Mouse (Mus musculus): ENCODE results near the gene Itpka. TPM values are rescaled to one million over a fixed set of nuclear protein-coding genes. Genes with fewer than 3 reads are reported as not detected.
A peak's percentile ranks its signal among the peaks of the same experiment; 100 is the strongest.

Itpka gene
- polyA plus RNA-seq, 1 experiment: 2.0 TPM

DNA sequence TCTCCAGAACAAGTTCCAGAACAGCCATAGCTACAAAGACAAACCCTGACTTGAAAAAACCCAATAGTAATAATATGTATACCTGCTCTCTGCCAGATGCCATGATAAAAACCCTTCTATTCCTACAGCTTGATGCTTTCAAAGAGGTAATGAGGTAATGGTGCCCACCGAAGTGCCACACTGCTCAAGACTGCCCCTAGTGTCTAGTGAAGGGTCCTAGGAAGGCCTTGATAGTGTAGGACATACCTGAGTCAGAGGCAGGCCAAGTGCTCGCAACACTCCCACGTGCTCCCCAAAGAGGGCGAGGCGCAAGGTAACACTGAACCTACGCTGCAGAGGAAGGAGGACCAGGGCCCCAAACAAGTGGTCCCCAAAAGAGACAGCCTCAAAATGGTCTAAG lies 25.1 kb downstream of the Itpka start:
- Histone ChIP-seq H3K27me3 (replicated peaks; ENCODE audit: control insufficient read depth, insufficient read depth, low read length) (no peaks in the 10 kb centered on the region), H3K4me3 (ENCODE audit: insufficient read depth, low read depth, low read length) (no peak overlapping the region), H3K4me1 (ENCODE audit: control insufficient read depth, insufficient read depth, low read length) (no peaks in the 10 kb centered on the region), H3K36me3 (ENCODE audit: control insufficient read depth, insufficient read depth, low read length) (no peaks in the 10 kb centered on the region; the same call in 1 of the 2 replicates), H3K27ac (ENCODE audit: insufficient read depth, low read depth, low read length) (no peak overlapping the region)
- no peak for DNase-seq
- TF ChIP-seq CTCF (conservative IDR thresholded peaks at IDR 0.05; ENCODE audit: insufficient read depth, insufficient read length, low read depth, low read length): peak; percentile 31; the same call in 1 of the 2 replicates
- TF ChIP-seq POLR2A (IDR thresholded peaks at IDR 0.05; ENCODE audit: low read depth, low read length): no peak
- WGBS: 92% methylated on average over 6 of the region's 6 CpGs

DNA sequence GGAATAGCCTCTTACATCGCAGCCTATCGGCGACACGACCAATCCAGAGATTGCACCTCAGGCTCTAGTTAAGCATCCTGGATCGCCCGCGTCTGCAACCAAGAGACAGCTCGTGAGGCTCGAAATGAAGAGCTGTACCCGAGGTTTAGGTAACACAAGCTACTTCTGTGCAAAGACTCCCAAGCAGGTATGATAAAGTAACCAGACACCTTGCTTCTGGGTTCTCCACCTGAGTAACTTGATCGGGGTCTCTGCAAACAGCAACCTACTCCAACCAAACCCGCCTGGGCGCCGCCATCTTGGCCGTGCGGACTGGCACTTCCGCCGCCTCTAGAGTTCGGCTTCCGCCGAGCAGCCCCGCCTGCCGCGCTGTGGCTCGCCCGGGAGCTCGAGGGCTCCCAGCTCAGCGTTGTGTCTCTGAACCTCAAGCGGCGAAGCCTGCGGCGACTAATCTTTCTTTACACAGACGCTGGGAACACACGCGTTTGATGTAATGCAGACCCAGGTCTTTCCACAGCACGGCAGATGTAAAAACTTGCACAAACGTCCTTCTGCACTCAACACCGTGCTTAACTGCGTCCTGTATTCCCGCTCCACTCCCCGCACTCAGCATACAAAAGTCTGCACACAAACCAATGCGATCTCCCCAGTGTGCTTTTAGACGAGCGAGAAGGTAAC lies 45.2 kb downstream of the Itpka start, which contains the start of gene Rpap1:
TSS of gene Rpap1 (minus strand) at position 332 of the 678 bp plus-strand sequence.
- 0 out of 2 replicates have a peak within 1 kb of the TSS, but pooled peaks have one; percentile 5 for H3K27ac ChIP-seq (ENCODE audit: insufficient read depth, low read depth, low read length)
- H3K36me3 ChIP-seq (ENCODE audit: control insufficient read depth, insufficient read depth, low read length): no peaks in the 10 kb centered on the region
- TF ChIP-seq POLR2A (IDR thresholded peaks at IDR 0.05; ENCODE audit: low read depth, low read length): peak; percentile 71
- TF ChIP-seq CTCF (conservative IDR thresholded peaks at IDR 0.05; ENCODE audit: insufficient read depth, insufficient read length, low read depth, low read length): no peak
- WGBS: under 1% methylated on average over 44 of the region's 44 CpGs
- no peaks in the 10 kb centered on the region for H3K27me3 ChIP-seq (replicated peaks; ENCODE audit: control insufficient read depth, insufficient read depth, low read length)
- no peaks in the 10 kb centered on the region for H3K4me1 ChIP-seq (ENCODE audit: control insufficient read depth, insufficient read depth, low read length)
- H3K4me3 ChIP-seq (ENCODE audit: insufficient read depth, low read depth, low read length): peak within 1 kb of the TSS; percentile 85
- DNase-seq: peak; percentile 85

DNA sequence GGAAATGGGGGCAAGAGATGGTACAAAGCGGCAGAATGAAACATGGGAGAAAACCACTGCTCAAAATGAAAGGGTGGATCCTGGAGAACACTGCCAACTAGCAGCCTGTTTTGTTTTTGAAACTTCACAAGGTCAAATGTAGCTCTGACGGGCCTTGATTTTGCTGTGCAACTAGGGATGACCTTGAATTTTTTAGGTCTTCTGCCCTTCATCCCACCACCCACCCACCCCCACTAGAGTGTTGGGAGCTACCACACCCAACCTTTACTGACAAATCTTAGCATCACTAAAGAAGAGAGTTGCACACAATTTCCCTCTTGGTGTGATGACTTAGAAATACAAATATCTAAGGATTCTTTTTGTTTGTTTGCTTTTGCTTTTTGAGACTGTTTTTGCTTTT lies 47.9 kb downstream of the Itpka start:
- Histone ChIP-seq H3K36me3 (ENCODE audit: control insufficient read depth, insufficient read depth, low read length) (no peaks in the 10 kb centered on the region), H3K27me3 (replicated peaks; ENCODE audit: control insufficient read depth, insufficient read depth, low read length) (no peaks in the 10 kb centered on the region; the same call in none of the 2 replicates), H3K4me3 (ENCODE audit: insufficient read depth, low read depth, low read length) (no peak overlapping the region), H3K4me1 (ENCODE audit: control insufficient read depth, insufficient read depth, low read length) (no peaks in the 10 kb centered on the region), H3K27ac (ENCODE audit: insufficient read depth, low read depth, low read length) (no peak overlapping the region)
- no peak for TF ChIP-seq CTCF (conservative IDR thresholded peaks at IDR 0.05; ENCODE audit: insufficient read depth, insufficient read length, low read depth, low read length)
- no peak for TF ChIP-seq POLR2A (IDR thresholded peaks at IDR 0.05; ENCODE audit: low read depth, low read length)
- WGBS: 87% methylated on average over 2 of the region's 2 CpGs
- DNase-seq: no peak

DNA sequence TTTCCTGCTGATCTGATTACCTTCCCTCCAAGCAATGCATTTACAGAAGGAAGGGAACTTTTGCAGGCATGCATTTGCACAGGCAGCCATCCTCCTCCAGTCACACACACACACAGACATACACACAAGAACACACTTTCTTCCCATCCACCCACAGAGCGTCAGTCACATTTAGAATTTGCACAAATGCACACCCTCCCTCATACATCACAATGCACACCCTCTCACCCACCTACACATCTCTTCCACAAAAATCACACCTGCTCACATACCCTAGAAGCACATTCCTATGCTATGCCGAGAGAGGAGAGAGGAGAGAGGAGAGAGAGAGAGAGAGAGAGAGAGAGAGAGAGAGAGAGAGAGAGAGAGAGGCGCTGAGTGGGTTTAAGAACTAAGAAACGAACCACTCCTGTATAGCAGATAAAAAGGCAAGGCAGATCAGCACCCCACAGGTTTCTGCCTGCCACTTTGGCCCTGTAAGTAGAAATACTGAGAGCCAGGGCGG lies 55.2 kb downstream of the Itpka start, which contains the start of gene Tyro3:
TSS of gene Tyro3 (plus strand) at position 455 of the 505 bp plus-strand sequence.
- Histone ChIP-seq H3K27ac (ENCODE audit: insufficient read depth, low read depth, low read length) (no peak within 1 kb of the TSS), H3K4me3 (ENCODE audit: insufficient read depth, low read depth, low read length) (no peak within 1 kb of the TSS), H3K4me1 (ENCODE audit: control insufficient read depth, insufficient read depth, low read length) (peaks cover 5% of the 10 kb centered on the region; the same call in 1 of the 2 replicates), H3K36me3 (ENCODE audit: control insufficient read depth, insufficient read depth, low read length) (no peaks in the 10 kb centered on the region), H3K27me3 (replicated peaks; ENCODE audit: control insufficient read depth, insufficient read depth, low read length) (no peaks in the 10 kb centered on the region; the same call in none of the 2 replicates)
- no peak for DNase-seq
- 86% methylated on average over 5 of the region's 5 CpGs for WGBS
- no peak for TF ChIP-seq POLR2A (IDR thresholded peaks at IDR 0.05; ENCODE audit: low read depth, low read length)
- no peak for TF ChIP-seq CTCF (conservative IDR thresholded peaks at IDR 0.05; ENCODE audit: insufficient read depth, insufficient read length, low read depth, low read length)

DNA sequence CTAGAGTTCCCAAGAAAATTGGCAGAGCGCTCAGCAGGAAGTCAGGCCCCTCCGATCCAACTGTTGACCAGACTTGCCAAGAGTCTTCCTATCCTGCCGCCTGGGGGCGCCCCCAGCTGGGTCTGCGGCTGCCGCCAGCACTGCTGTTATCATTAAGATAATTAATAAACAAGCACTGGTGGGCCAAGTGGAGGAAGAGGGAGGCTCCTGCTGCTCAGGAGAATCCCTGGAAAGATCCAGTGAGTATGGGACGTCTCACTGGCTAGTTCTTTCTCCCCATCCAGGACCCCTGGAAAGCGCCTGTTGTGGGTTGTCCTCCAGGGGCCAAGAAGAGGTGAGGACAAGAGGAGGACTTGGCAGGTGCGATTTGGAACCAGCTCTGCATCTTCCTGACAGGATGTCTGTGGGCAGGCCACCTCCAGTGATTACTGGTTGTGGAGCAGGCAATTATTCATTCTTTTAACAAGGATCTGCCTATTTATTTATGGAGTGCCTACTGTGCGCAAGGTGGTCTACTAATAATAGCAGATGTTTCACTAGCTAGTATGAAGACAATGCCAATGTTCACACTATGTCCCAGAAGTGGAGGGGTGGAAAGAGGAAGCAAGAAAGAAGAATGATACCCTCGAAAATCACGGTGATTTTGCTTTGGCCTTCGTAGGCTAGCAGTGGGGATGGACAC lies 56.2 kb downstream of the Itpka start:
- peak; percentile 64 for DNase-seq
- H3K27me3 ChIP-seq (replicated peaks; ENCODE audit: control insufficient read depth, insufficient read depth, low read length): no peaks in the 10 kb centered on the region; the same call in none of the 2 replicates
- H3K4me3 ChIP-seq (ENCODE audit: insufficient read depth, low read depth, low read length): no peak overlapping the region
- H3K27ac ChIP-seq (ENCODE audit: insufficient read depth, low read depth, low read length): no peak overlapping the region
- H3K4me1 ChIP-seq (ENCODE audit: control insufficient read depth, insufficient read depth, low read length): peaks cover 5% of the 10 kb centered on the region; the same call in 1 of the 2 replicates
- H3K36me3 ChIP-seq (ENCODE audit: control insufficient read depth, insufficient read depth, low read length): no peaks in the 10 kb centered on the region
- TF ChIP-seq CTCF (conservative IDR thresholded peaks at IDR 0.05; ENCODE audit: insufficient read depth, insufficient read length, low read depth, low read length) (peak; percentile 34), POLR2A (IDR thresholded peaks at IDR 0.05; ENCODE audit: low read depth, low read length) (no peak)
- WGBS: 17% methylated on average over 13 of the region's 13 CpGs

DNA sequence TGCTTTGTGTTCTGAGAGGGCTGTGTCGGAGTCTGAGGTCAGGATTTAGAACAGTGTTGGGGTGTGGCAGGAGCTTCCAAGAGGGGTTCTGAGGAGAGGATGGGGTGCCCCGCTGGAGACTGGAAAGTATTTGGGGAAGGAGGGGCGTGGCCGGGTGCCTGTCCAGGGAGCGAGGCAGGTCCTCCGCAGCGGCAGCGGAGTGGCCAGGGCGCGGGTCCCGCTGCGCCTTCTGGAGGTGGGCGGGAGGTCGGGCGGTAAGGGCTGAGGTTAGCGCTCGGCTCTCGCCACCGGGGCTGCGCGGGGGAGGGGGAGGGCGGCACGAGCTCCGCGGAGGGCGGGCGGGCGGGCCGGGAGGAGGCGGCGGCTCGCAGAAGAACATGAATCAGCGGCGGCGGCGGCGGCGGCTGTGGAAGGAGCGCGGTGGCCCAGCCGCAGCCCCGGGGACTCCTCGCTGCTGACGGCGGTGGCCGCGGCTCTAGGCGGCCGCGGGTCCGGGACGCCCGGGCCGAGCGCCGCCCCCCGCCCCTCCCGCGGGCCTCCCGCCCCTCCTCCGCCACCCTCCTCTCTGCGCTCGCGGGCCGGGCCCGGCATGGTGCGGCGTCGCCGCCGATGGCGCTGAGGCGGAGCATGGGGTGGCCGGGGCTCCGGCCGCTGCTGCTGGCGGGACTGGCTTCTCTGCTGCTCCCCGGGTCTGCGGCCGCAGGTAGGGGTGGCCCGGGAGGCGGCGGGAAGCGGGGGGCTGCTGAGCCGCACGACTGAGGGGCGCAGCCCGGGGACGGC lies 57.2 kb downstream of the Itpka start:
- no peak overlapping the region for H3K27ac ChIP-seq (ENCODE audit: insufficient read depth, low read depth, low read length)
- H3K27me3 ChIP-seq (replicated peaks; ENCODE audit: control insufficient read depth, insufficient read depth, low read length): no peaks in the 10 kb centered on the region; the same call in none of the 2 replicates
- WGBS: under 1% methylated on average over 75 of the region's 89 CpGs
- no peaks in the 10 kb centered on the region for H3K36me3 ChIP-seq (ENCODE audit: control insufficient read depth, insufficient read depth, low read length)
- H3K4me3 ChIP-seq (ENCODE audit: insufficient read depth, low read depth, low read length): peak overlapping the region; percentile 58
- peaks cover 5% of the 10 kb centered on the region; the same call in 1 of the 2 replicates for H3K4me1 ChIP-seq (ENCODE audit: control insufficient read depth, insufficient read depth, low read length)
- TF ChIP-seq POLR2A (IDR thresholded peaks at IDR 0.05; ENCODE audit: low read depth, low read length): no peak
- no peak for TF ChIP-seq CTCF (conservative IDR thresholded peaks at IDR 0.05; ENCODE audit: insufficient read depth, insufficient read length, low read depth, low read length)
- peak; percentile 25 for DNase-seq
